Mouse (Mus musculus): ENCODE measurements around the gene Stat1. TPM values are rescaled to one million over a fixed set of nuclear protein-coding genes. Genes with fewer than 3 reads are reported as not detected.

Gene Stat1
- polyA plus RNA-seq, 2 experiments = 8.9 to 14.1 TPM

DNA sequence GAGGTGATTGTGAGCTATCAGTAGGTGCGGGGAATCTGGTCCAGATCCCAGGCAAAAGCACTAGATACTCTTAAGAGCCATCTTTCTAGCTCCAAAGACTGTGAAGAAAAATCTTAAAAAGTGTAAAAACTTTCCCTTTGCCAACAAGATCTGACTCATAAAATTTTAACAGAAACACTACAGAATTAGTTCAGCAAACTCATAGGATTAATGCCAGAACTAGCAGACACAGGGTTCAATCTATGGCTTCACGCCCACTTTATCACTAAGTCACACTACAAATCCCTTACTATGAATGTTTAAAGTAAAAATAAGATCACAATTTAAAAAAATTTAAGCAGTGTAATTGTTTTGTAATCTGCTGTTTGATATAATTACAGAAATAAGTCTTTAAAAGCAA lies 63.8 kb downstream of the Stat1 start:
- Histone ChIP-seq H3K27me3 (ENCODE audit: control insufficient read depth, insufficient read depth, low read length) (no peaks in the 10 kb centered on the region), H3K9me3 (ENCODE audit: control insufficient read depth, low read length) (no peaks in the 10 kb centered on the region), H3K4me1 (replicated peaks; ENCODE audit: control insufficient read depth in 2 of 2, insufficient read depth in 2 of 2, low read length in 1 of 2) (no peaks in the 10 kb centered on the region), H3K4me2 (ENCODE audit: low read depth) (no peak overlapping the region), H3K9ac (replicated peaks) (no peak overlapping the region), H3K27ac (no peak overlapping the region), H3K36me3 (replicated peaks; ENCODE audit: control insufficient read depth, insufficient read depth, low read depth) (no peaks in the 10 kb centered on the region), H3K4me3 (ENCODE audit: insufficient read depth in 1 of 2, low read depth in 2 of 2, low read length in 2 of 2) (no peak overlapping the region)
- DNase-seq (ENCODE audit: low read depth in 3 of 3, low spot score in 3 of 3) (no peak), ATAC-seq (ENCODE audit: insufficient read depth) (no peak)
- 81% methylated on average over 2 of the region's 2 CpGs for WGBS (ENCODE audit: insufficient replicate concordance)
- no peak for TF ChIP-seq CTCF (IDR thresholded peaks at IDR 0.05; ENCODE audit: low read depth)
- TF ChIP-seq EP300 (IDR thresholded peaks at IDR 0.05; ENCODE audit: low read depth) = no peak

Other genes with a start within 250 kb of the Stat1 start
- gene Myo1b, start 203.4 kb upstream of the Stat1 start, polyA plus RNA-seq (2012; rRNA removed) = 3.1 and 3.8 TPM in 2 replicates
- gene Myo1b, start 203.4 kb upstream of the Stat1 start, polyA plus RNA-seq (2014; fragmentation: Nextera tagmentation; extraction: Ambion mirVana) = 9.1 and 9.8 TPM in 2 replicates
- 0.32 and 0.42 TPM in 2 replicates for gene Stat4, start 132.3 kb upstream of the Stat1 start, polyA plus RNA-seq (2012; rRNA removed)
- 1.5 and 1.8 TPM in 2 replicates for gene Stat4, start 132.3 kb upstream of the Stat1 start, polyA plus RNA-seq (2014; fragmentation: Nextera tagmentation; extraction: Ambion mirVana)
- 10.0 and 16.7 TPM in 2 replicates for gene Gls, start 113.8 kb downstream of the Stat1 start, polyA plus RNA-seq (2012; rRNA removed)
- gene Gls, start 113.8 kb downstream of the Stat1 start, polyA plus RNA-seq (2014; fragmentation: Nextera tagmentation; extraction: Ambion mirVana) = 9.0 and 10.8 TPM in 2 replicates